Mouse (Mus musculus) forebrain, postnatal 0 days (tissue): ENCODE measurements around the gene Foxc2. TPM values are rescaled to one million over a fixed set of nuclear protein-coding genes. Genes with fewer than 3 reads are reported as not detected.
"Not testable (repeated sequence)": the region's sequence is repeated elsewhere in the genome, so short reads cannot be mapped to it uniquely, and the experiment has no call there.

Source experiments
- ATAC-seq: fragments of 200-750 bp; cut with Nextera tagmentation; 2 replicates; pipeline ENCODE4 v1.8.0; 2017; ENCODE audit warnings: mild to moderate bottlenecking, moderate library complexity
- DNase-seq: peaks from one replicate; pipeline ENCODE4 v3.0.0-alpha.2; 2015
- H3K27ac ChIP-seq: fragments of 300-500 bp; sonication (generic); 2 replicates; pipeline ENCODE4 v1.5.1; 2014; ENCODE audit warnings: low read depth, mild to moderate bottlenecking, antibody characterized with exemption, low read length, moderate library complexity, mixed read lengths
- H3K27me3 ChIP-seq: fragments of 300-500 bp; sonication (generic); 2 replicates; pipeline ENCODE4 v1.6.1; 2014; ENCODE audit warnings: mild to moderate bottlenecking, low read length, mixed read lengths; ENCODE audit not compliant: insufficient read depth
- H3K36me3 ChIP-seq: fragments of 300-500 bp; sonication (generic); 2 replicates; pipeline ENCODE4 v1.6.1; 2014; ENCODE audit warnings: mild to moderate bottlenecking, moderate library complexity; ENCODE audit not compliant: insufficient read depth
- H3K4me1 ChIP-seq: fragments of 300-500 bp; sonication (generic); 2 replicates; pipeline ENCODE4 v1.6.1; 2014; ENCODE audit warnings: antibody characterized with exemption; ENCODE audit not compliant: insufficient read depth
- H3K4me2 ChIP-seq: fragments of 300-500 bp; sonication (generic); 2 replicates; pipeline ENCODE4 v1.6.1; 2014; ENCODE audit warnings: low read depth, mild to moderate bottlenecking, moderate library complexity
- H3K4me3 ChIP-seq: fragments of 300-500 bp; sonication (generic); 2 replicates; pipeline ENCODE4 v1.5.1; 2014; ENCODE audit warnings: low read depth, low read length, mixed read lengths
- H3K9ac ChIP-seq: fragments of 300-500 bp; sonication (generic); 2 replicates; pipeline ENCODE4 v1.6.1; 2014; ENCODE audit warnings: mild to moderate bottlenecking
- H3K9me3 ChIP-seq: fragments of 300-500 bp; sonication (generic); 2 replicates; pipeline ENCODE4 v1.6.1; 2016; ENCODE audit warnings: low read length
- CTCF ChIP-seq: sonication (generic); IDR thresholded peaks from 2 replicates; pipeline ENCODE4 v1.5.1; 2016; ENCODE audit warnings: antibody characterized with exemption, control low read depth, low read depth
- WGBS: fragments of 180-500 bp; shearing (Covaris S2); extraction: QIAGEN DNeasy Blood & Tissue Kit; methylation state at CpG from one replicate; pipeline ENCODE4 v1.1.7; 2014; 5-methylcytosine and 5-hydroxymethylcytosine counted together
- polyA plus RNA-seq: library from polyadenylated mRNA; unstranded; fragments of >200 nt; fragmentation: Nextera tagmentation; extraction: Ambion mirVana; gene quantifications from 2 replicates; pipeline ENCODE4 v1.2.1, GENCODE M21; 2015
- total RNA-seq: library from RNA; depleted of rRNA; stranded (reverse); fragments of >200 nt; gene quantifications from 2 replicates; pipeline ENCODE4 v1.2.3, GENCODE M21; 2014

Gene Foxc2
- total and polyA plus RNA-seq, 2 experiments from 2014 or later: 2.7 to 6.5 TPM

GRCm38 (mm10) chr8:121129265-121129940 lies 13.4 kb downstream of the Foxc2 start:
- peaks cover 78% of the 10 kb centered on the region for H3K27me3 ChIP-seq
- H3K4me3 ChIP-seq: no peak overlapping the region
- H3K4me1 ChIP-seq: no peaks in the 10 kb centered on the region
- H3K4me2 ChIP-seq: no peak overlapping the region
- no peaks in the 10 kb centered on the region for H3K9me3 ChIP-seq
- H3K36me3 ChIP-seq: no peaks in the 10 kb centered on the region
- 16% methylated on average over 16 of the region's 16 CpGs for WGBS
- TF ChIP-seq CTCF: no peak
- H3K9ac ChIP-seq: no peak overlapping the region
- no peak overlapping the region for H3K27ac ChIP-seq
- ATAC-seq (no peak), DNase-seq (no peak)

GRCm38 (mm10) chr8:121130522-121130921 lies 14.6 kb downstream of the Foxc2 start:
- Histone ChIP-seq H3K4me3 (no peak overlapping the region), H3K4me2 (no peak overlapping the region), H3K27me3 (peaks cover 67% of the 10 kb centered on the region), H3K36me3 (no peaks in the 10 kb centered on the region), H3K27ac (no peak overlapping the region), H3K9me3 (no peaks in the 10 kb centered on the region), H3K4me1 (no peaks in the 10 kb centered on the region), H3K9ac (no peak overlapping the region)
- DNase-seq: peak; percentile 6
- no peak for ATAC-seq
- WGBS: 35% methylated on average over 5 of the region's 5 CpGs
- peak; percentile 59 for TF ChIP-seq CTCF

DNA sequence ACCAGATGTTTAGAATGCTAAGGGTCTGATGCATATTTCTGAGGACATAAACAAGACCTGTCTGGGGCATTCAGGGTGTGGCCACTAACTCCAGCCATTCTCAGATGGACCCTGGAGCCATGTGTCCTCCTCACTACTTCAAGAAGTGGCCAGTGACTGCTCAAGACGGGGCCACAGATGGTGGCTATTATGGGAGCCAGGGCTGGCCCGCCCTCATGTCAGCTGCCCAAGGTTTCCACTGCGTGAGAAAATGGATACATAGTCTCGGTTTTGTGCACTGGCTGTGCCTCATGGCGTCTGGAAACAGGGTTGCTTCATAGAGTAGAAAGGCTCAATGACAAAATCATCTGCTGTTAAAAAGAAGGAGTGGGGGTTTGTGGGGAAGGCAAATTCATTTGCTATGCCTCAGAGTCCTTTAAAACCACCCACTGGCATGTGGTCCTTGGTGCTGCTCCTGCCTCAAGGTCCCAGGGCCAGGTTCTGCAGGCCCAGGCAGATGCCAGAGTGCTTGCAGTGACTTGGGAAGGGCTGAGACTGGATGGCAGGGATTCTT lies 17.1 kb downstream of the Foxc2 start:
- no peak for TF ChIP-seq CTCF

GRCm38 (mm10) chr8:121134102-121134501 lies 18.1 kb downstream of the Foxc2 start:
- Histone ChIP-seq H3K4me3 (no peak overlapping the region), H3K9me3 (no peaks in the 10 kb centered on the region), H3K4me1 (no peaks in the 10 kb centered on the region), H3K27ac (no peak overlapping the region), H3K4me2 (no peak overlapping the region), H3K9ac (no peak overlapping the region), H3K36me3 (no peaks in the 10 kb centered on the region), H3K27me3 (peaks cover 35% of the 10 kb centered on the region)
- DNase-seq: no peak
- WGBS: 88% methylated on average over 10 of the region's 10 CpGs
- no peak for TF ChIP-seq CTCF
- ATAC-seq: no peak

More for the DNA sequence above, 17.1 kb downstream of the Foxc2 start:
- 69% methylated on average over 5 of the region's 5 CpGs for WGBS
- Histone ChIP-seq H3K4me1 (no peaks in the 10 kb centered on the region), H3K27ac (no peak overlapping the region), H3K27me3 (peaks cover 43% of the 10 kb centered on the region), H3K4me2 (no peak overlapping the region), H3K36me3 (no peaks in the 10 kb centered on the region), H3K9ac (no peak overlapping the region), H3K9me3 (no peaks in the 10 kb centered on the region), H3K4me3 (no peak overlapping the region)
- DNase-seq (no peak), ATAC-seq (no peak)

GRCm38 (mm10) chr8:121134512-121134911 lies 18.5 kb downstream of the Foxc2 start:
- Histone ChIP-seq H3K36me3 (no peaks in the 10 kb centered on the region), H3K9me3 (no peaks in the 10 kb centered on the region), H3K27me3 (peaks cover 35% of the 10 kb centered on the region), H3K4me2 (no peak overlapping the region), H3K4me3 (no peak overlapping the region), H3K27ac (no peak overlapping the region), H3K4me1 (no peaks in the 10 kb centered on the region), H3K9ac (no peak overlapping the region)
- DNase-seq: no peak
- ATAC-seq: no peak
- 90% methylated on average over 11 of the region's 11 CpGs for WGBS
- no peak for TF ChIP-seq CTCF

DNA sequence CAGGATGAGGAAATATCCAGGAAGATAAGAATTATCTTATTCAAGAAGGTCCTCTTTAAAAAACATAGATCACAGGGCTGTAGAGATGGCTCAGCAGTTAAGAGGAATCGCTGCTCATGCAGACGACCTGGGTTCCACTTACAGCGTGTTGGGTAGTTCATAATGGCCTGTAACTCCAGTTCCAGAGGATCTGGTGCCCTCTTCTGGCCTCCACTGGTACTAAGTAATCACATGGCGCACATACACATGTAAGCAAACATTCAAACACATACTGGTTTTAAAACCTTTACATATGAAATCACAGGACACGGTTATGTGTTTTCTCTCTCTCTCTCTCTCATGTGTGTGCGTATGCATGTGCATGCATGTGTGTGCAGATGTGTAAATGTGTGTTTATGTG lies 20.9 kb downstream of the Foxc2 start:
- TF ChIP-seq CTCF: peak; percentile 22; the same call in 1 of the 2 replicates
- Histone ChIP-seq H3K9ac (no peak overlapping the region), H3K4me3 (no peak overlapping the region), H3K27me3 (peaks cover 15% of the 10 kb centered on the region), H3K4me1 (no peaks in the 10 kb centered on the region), H3K36me3 (no peaks in the 10 kb centered on the region), H3K9me3 (no peaks in the 10 kb centered on the region), H3K4me2 (no peak overlapping the region), H3K27ac (no peak overlapping the region)
- no peak for DNase-seq
- WGBS: 89% methylated on average over 6 of the region's 6 CpGs
- no peak for ATAC-seq

DNA sequence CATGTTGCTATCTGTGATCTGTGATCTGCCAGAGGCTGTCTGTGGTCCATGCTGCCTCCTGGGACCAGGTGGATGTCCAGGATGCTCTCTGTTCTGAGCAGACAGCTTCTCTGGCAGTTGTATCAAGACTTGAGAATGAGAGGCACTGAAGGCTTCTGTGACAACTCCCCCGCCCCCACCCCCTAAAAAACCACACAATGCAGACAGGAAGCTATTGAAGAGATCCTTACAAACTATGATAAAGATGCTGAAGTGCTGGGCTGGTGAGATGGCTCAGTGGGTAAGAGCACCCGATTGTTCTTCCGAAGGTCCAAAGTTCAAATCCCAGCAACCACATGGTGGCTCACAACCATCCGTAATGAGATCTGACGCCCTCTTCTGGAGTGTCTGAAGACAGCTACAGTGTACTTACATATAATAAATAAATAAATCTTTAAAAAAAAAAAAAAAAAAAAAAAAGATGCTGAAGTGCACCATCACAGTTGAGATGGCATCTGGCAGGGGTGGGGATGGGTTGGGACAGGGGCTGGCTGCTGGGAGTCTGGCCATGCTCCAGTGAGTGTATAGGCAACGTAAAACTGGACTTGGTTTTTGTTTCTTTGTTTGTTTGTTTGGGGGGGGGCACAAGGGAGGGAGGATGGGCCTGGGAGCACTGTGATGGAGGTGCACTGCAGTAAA lies 29.6 kb downstream of the Foxc2 start:
- not testable (repeated sequence) for H3K9ac ChIP-seq, H3K4me2 ChIP-seq, H3K4me3 ChIP-seq, H3K27me3 ChIP-seq, H3K27ac ChIP-seq, H3K4me1 ChIP-seq, H3K36me3 ChIP-seq, DNase-seq, ATAC-seq, H3K9me3 ChIP-seq
- WGBS: 76% methylated on average over 4 of the region's 6 CpGs
